Mouse (Mus musculus): ENCODE measurements around the gene Gpr146.

The Gpr146 gene

DNA sequence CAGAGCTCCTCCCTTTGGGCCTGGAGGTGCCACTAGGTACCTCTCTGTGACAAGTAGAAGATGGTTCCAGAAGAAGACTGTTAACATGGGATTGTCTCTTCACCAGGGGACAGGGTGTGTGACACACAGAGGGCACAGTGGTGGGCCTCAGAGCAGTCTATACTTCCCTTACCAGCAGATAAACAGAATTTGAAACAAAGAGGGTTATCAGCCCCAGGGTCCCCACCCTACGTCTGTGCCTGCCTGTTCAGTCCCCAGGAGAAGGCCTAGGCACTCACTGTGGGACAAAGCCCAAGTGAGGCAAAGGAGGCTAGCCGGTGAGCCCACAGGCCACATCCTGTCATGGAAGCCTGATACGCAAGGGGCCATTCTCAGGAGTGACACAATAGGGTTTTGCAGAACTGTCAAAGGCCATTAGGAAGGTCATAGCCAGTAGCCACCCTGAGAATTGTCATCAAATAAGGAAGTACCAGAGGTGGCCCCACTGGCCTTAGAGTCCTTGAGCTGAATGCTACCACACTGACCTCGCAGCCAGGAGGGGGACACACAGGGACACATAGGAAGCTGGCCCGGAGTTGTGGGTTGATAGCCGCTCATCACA, 27.4 kb downstream of the Gpr146 start, which contains the start of gene C130050O18Rik:
Gene C130050O18Rik (plus strand): TSS at position 480 of the 601 bp plus-strand sequence.
- DNase-seq: no peak

DNA sequence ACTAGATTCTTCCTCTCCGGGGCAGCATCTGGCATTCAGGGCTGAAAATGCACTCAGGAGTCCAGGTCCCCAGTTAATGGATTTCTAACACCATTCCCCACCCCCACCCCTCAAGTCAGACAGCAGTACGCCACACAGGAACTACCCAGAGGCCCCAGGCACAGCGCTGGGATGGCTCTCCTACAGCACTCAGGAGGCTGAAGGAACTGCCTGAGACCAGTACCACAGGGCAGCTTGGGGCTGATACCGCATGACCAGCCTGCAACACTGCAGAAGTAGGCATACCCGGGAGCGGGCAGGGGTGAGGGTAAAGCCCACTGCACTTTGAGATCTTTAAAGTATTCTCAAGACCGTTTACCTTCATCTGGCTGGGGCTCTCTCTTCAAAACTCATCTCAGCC, 28.0 kb downstream of the Gpr146 start:
- no peak for DNase-seq

DNA sequence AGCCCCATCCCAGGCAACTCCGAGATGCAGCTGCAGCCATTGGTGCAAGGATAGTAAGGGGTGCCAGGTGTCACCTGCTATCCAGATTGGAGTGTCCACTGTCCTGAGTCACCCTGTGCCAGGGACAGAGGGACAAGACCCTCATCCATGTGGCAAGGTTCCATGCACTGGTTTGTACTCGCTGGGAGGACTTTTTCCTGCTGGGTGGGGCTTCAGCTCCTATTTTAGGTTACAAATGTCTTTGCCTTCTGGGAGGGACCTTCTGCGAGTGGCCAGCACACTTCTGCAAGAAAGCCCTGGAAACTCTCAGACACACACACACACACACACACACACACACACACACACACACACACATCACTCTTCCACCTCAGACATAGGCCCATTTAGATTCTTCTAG, 28.5 kb downstream of the Gpr146 start:
- DNase-seq: peak; percentile 22

DNA sequence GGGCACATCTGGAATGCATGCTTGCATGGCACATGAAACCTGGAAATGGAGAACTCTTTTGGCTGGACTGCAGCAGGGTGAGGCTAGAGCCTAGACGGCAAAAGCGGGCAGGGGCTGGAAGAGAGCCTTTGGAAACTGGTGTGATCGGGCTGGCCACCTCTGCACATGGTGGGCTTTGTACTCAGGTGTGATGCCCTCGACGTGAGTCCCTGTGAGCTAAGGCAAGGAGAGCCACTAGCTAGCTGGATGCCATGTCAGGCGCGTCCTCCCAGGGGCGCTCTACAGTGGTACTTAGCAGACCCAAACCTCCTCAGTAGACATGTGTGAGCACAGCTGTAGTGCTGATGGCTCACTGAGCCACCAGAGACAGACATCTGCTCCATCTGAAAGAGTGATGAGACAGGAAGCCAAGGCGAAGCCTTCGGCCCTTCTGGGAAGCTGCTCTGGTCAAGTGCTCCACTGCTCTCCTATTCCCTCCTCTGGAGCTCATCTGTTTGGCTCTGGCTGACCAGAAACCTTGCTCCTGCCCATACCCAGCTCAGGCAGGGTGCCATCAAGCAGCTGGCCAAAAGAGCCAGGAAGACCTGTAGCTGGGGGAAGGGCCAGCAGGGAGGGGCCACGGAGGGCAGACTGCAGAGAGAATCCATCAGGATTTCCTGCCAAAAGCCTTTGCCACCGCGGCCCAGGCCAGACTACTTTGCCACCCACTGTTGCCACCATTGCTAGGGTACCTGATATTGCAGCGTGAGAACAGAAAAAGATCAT, 29.8 kb downstream of the Gpr146 start:
- DNase-seq: no peak

DNA sequence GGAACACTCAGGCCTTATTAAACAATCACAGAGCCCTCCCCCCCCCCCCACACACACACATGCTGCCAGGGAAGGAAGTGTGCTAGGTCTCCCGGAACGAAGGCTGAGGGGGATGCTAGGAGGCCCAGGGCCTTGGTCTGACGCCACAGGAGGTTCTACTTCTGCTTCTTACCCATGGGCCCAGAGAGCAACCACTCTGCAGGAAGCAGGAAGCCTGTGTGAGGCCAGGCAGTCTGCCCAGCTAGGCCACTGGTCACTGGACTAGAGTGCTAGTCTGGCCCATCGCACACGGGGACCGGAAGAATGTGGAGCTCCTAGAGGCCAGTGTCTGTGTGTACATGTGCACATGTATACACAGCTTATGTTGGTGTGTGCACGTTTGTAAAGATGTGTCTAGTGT, 31.0 kb downstream of the Gpr146 start:
- no peak for DNase-seq

DNA sequence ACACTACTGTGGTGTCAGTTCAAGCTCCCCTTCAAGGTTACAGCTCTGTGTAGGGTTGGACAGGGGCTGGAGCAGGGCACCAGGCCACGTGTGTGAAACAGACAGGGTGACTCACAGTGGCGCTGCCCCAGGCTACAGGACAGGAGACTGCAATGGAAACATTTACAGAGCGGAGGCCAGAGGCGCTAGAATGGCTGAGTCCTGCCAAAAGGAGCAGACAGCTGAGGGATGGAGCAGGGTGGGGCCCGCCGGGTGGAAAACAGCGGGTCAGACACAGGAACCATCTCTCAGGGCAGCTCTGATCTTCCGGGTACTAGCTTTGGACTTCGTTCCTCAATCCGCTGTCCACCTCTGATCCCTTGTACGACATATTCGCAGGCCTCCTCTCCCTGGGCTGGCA, 31.9 kb downstream of the Gpr146 start:
- peak; percentile 52 for DNase-seq

DNA sequence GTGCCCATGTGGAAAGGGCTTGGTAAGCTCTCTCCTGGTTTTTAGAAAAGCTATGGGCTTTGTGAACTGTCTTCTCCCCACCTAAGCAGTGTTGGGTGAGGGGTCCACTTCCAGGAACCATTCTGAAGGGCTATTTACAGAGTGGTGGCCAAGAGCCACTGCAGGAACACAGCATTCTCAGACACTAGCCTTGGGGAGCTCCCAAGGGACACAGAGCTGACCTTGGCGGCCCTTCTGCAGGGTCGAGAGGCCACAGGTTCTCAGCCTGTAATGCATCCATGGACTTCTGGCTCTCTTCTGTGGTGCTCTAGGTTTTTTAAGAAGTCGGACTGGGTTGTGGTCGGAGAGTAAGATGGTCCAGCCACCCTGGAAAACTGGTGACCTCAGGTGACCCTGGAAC, 32.6 kb downstream of the Gpr146 start:
- DNase-seq: no peak

DNA sequence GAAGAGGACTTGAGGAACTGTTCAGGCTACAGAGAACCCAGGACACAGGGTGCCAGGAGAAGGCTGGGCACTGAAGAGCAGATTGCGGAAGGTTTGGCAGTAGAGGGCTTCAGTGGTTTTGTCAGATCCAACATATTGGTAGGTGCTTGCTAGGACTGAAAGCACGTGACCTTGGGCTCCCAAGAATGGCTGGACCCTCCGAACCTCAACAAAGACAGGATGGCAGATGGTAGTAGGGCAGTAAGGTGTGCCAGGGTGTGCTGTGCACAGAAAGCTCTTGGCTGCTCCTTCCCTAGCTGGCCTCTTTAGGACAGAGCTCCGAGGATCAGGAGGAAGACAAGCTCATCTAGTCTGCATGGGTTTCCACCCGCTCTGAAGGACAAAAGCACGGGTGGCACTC, 33.6 kb downstream of the Gpr146 start:
- no peak for DNase-seq

DNA sequence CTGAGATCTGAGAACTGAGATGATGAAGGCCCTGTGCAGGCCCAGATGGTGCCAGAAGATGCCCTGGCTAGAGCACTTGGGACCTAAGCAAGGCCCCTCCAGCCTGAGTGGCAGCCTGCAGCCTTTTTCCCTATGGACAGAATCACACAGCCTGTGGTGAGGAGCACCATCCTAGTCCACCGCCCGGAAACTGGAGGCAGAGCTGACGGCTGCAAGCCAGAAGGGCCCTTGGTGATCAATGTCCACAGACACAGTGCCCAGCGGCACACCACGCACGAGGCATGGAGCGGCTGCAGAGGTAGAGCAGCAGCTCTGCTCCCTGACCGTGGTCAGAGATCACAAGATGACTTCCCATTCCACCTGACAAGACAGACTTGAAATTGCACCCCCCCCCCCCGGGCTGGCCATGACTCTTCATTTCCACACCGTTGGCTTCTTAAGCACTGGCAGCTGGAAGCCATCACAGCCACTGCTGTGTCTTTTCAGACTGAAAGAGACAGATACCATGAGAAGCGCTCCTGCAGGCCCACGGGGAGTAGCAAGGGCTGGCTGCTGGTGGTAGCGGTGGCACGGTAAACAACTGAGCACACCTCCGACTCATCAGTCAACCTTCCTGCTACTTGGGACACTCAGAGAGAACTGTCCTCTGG, 34.3 kb downstream of the Gpr146 start:
- DNase-seq: no peak

DNA sequence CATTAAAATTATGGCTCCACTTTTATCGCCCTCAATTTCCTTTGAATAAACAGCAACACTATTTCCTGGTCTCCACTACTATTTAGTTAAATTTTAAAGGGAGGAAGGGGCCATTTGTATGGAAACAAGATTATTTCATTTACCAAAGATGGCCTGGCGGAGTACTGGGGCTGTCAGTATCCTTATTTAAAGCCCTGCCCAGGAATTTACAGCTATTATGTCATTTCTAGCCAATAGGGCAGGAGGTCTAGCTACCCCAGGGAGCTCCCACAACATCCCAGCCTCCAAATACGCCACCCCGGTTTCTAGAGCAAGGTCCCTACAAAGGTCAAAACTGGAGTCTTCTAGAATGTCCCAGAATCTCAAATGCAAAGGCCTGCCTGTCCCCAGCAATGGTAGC, 36.0 kb downstream of the Gpr146 start:
- DNase-seq: no peak

GRCm38 (mm10) chr5:139415001-139415400, 37.5 kb downstream of the Gpr146 start:
- DNase-seq: no peak

DNA sequence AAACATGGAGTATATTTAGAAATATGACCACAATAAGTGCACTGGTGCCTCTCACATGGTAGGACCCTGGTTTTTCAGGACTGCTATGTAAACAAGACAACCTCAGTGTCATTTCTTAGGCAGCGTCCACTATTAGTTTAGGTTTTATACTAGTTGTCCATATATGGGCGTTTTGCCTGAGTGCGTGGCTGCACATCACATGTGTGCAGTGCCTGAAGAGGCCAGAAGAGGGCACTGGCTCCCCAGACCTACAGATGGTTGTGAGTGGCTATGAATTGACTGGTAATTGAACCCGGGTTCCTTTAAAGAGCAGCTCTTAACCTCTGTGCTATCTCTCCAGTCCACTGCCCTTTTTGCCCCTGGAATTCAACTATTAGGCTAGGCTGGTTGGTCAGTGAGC, 39.4 kb downstream of the Gpr146 start:
- DNase-seq: no peak

DNA sequence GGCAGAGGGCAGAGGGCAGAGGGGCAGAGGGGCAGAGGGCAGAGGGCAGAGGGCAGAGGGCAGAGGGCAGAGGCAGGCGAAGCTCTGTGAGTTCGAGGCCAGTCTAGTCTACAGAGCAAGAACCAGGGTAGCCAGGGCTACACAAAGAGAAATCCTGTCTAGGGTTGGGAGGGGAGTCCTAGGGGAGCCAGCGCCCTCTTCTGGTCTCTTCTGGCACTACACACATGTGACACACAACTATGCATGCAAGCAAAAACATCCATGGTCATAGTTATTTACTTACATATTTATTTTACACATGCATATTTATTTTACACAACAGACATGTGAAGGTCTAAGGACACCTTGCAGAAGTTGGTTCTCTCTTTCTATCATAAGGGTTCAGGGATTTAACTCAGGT, 40.0 kb downstream of the Gpr146 start:
- no peak for DNase-seq

DNA sequence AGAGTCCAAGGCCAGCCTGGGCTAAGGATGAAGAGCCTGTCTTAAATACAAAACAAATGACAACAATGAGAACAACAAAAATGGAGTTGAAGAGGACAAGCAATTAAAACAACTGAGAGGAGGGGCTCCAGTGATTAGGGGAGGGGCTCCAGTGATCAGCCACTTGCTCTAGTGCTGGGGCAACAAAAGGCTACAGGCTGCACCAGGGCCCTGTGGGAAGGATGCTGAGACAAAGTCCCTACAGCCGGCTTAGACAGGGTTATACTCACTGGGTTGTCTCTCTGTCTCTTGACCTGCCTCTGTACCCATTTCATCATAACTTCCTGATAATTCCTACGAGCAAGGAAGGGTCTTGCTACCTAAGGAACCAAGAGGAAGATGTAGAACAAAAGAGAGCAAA, 40.6 kb downstream of the Gpr146 start:
- DNase-seq: no peak

DNA sequence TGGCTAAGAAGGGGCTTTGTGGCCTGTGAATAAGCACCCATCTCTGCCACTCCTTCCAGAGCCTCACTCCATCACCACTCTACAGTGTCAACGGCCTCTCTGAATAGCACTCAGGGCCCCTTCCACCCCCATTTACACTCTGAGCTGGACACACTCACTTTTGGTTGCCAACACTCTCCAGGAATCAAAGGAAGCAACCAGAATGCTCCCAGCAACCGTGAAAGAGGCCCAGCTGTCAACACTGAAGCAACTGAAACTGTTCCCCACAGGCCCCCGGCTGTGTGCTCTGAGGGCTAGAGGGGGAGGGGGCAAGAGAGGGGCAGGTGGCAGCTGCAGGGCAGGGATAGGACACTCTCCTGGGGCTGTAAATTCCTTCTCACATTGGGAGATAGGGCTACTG, 41.1 kb downstream of the Gpr146 start:
- DNase-seq: no peak

DNA sequence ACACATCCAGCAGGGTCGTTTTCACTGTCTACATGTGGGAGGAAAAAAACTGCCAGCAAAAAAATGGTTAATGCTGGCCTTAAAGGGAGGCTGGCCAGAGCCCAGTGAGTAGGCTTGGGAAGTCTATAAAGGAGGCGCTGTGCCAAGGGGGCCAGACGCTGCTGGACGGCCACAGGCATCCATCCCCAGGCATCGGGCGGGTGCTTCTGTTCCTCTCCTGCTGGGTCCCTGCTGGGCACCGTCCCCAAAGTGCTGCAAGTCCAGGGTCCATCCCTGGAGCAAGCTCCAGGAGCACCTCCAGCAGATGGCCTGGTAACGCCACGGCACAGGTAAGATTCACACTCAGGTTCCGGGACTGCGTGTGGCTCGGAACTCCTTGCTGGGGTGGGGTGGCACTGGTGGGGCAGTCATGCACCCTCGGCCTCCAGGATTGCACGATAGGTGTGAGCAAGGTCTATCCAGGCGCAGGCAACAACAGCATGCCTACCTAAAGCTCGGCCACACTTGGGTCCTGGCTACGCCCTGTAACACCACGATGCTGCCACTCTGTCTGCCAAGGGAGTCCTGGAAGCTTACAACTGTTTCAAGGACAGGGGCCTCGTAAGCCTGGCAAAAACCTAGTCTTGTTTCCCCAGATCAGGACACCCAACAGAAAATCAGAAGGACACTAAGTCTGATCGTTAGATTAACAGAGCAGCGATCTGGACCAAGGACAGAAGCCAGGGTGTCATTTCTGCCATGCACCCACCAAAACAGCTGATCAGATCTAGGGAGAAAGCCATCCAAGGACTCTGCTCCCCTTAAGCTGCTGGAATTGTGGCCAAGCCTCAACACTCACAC, 45.7 kb downstream of the Gpr146 start, which contains the start of gene Gper1:
Gene Gper1 (plus strand): TSS at position 126 of the 840 bp plus-strand sequence.
- DNase-seq: peak; percentile 24

GRCm38 (mm10) chr5:139425198-139425597, 47.7 kb downstream of the Gpr146 start:
- no peak for DNase-seq

DNA sequence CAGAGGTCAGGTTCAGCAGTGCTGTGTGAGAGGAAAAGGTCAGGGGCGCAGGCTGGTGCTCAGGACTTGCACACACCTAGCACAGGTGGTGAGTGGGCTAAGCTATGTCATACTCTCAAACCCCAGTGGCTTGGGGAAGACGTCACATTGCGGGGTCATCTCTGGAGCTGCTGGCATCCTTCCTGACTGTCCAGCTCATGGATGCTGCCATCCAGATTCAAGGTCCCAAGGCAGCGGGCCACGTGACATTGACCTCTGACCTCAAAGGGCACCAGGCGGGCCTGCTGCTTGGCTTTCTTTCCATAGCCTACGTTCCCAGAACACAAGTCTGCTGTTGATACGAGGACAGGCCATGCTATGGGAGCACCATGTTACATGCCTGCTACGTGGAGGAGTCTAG, 49.5 kb downstream of the Gpr146 start:
- no peak for DNase-seq

- DNase-seq: no peak
Measured at GRCm38 (mm10) chr5:139427989-139428388, 50.5 kb downstream of the Gpr146 start.

- peak; percentile 36 for DNase-seq
Measured at GRCm38 (mm10) chr5:139429818-139430341, 52.4 kb downstream of the Gpr146 start.

- no peak for DNase-seq
Measured at GRCm38 (mm10) chr5:139432333-139432732, 54.8 kb downstream of the Gpr146 start.

DNA sequence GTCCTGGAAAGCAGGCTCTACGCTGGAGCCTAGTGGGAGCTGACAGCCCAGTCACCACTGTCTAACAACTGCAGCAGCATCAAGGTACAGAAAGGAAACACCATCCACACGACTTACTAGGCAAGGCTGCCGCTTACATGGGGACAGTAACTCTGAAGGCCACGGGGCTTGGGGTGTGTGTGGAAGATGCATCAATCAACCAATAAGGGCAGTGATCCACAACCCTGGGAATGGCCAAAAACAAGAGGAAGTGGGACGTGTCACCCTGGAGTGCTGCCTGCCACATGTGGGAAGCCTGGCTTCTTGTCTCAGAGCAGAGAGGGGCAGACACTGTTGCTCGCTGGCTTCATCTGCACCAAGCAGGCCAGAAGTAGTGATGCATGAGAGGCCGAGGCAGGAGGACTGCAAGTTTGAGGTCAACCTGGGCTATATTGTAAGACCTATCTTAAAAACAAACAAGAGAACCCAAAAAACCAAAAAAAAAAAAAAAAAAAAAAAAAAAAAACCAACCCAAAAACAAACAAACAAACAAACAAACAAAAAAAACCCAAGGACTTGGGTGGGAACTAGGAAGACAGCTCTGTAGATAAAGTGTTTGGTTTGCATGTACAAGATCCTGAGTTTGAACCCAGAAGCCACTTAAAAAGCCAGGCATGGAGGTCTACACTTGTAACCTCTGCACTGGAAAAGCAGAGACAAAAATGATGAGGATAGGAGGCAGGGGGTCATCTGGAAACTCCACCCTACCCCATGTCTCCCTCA, 55.4 kb downstream of the Gpr146 start:
- DNase-seq: no peak

Data from kidney, adult 18-20 months (tissue).